Mouse (Mus musculus): Measurements from ENCODE around the gene Plekha3. TPM values are rescaled to one million over a fixed set of nuclear protein-coding genes. Genes with fewer than 3 reads are reported as not detected.

The Plekha3 gene
- polyA plus RNA-seq, 1 experiment from 2014 or later: 3.8 TPM

DNA sequence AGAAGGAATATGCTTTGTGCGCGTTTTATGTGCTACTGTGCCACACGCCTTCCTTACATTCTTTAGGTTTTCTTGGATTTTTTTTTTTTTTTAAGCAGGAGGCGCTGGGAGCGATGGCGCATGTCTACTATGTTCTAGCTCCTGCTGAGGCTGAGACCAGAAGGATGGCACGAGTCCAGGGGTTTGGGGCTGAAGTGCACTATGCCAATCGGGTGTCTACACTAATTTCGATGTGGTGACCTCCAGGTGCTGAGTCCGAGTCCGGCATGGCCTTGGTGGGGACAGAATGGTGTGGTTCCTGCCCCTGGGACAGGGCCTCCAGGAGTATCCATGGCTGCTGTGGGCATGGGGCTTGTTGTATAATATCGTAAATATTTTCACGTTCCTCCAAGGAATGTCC, 16.5 kb upstream of the Plekha3 start:
- H3K4me3 ChIP-seq (ENCODE audit: low read depth, low read length): no peak overlapping the region
- no peak overlapping the region for H3K9ac ChIP-seq (replicated peaks)
- DNase-seq (no peak), ATAC-seq (no peak)
- TF ChIP-seq CTCF (IDR thresholded peaks at IDR 0.05; ENCODE audit: low read depth): no peak
- TF ChIP-seq EP300 (IDR thresholded peaks at IDR 0.05; ENCODE audit: low read depth): no peak
- no peak overlapping the region for H3K27ac ChIP-seq (ENCODE audit: low read depth)
- H3K4me2 ChIP-seq (ENCODE audit: low read depth, low read length): no peak overlapping the region
- WGBS (ENCODE audit: insufficient replicate concordance): 73% methylated on average over 13 of the region's 13 CpGs
- no peaks in the 10 kb centered on the region for H3K27me3 ChIP-seq (ENCODE audit: insufficient read depth, low read length)
- H3K4me1 ChIP-seq (ENCODE audit: insufficient read depth): no peaks in the 10 kb centered on the region
- H3K36me3 ChIP-seq (replicated peaks; ENCODE audit: insufficient read depth, low read length): 0 out of 2 replicates have a peak, but pooled peaks cover 4% of the 10 kb centered on the region
- H3K9me3 ChIP-seq (ENCODE audit: low read length): no peaks in the 10 kb centered on the region

DNA sequence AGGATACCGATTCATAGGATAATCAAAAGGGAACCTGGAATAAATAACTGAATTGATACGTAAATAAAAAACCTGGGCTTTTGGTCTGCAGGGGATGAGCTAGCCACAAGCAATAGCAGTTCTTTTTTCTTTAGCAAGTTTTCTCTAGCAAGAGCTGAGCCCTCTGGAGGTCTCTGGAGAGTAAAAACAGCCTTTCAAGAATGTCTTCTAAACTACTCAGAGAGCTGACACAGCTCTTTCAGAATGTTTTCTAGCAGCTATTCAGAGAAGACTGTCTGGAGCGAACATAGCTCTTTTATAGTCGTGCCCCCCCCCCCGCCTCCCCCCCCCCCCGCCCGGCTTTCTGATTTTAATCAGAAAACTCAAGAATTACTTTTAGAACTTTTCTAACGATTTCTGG, 15.7 kb upstream of the Plekha3 start:
- TF ChIP-seq EP300 (IDR thresholded peaks at IDR 0.05; ENCODE audit: low read depth): no peak
- TF ChIP-seq CTCF (IDR thresholded peaks at IDR 0.05; ENCODE audit: low read depth): no peak
- Histone ChIP-seq H3K36me3 (replicated peaks; ENCODE audit: insufficient read depth, low read length) (0 out of 2 replicates have a peak, but pooled peaks cover 4% of the 10 kb centered on the region), H3K4me1 (ENCODE audit: insufficient read depth) (no peaks in the 10 kb centered on the region), H3K27me3 (ENCODE audit: insufficient read depth, low read length) (no peaks in the 10 kb centered on the region), H3K9ac (replicated peaks) (no peak overlapping the region), H3K4me3 (ENCODE audit: low read depth, low read length) (no peak overlapping the region), H3K27ac (ENCODE audit: low read depth) (no peak overlapping the region), H3K9me3 (ENCODE audit: low read length) (no peaks in the 10 kb centered on the region), H3K4me2 (ENCODE audit: low read depth, low read length) (no peak overlapping the region)
- ATAC-seq: no peak
- WGBS (ENCODE audit: insufficient replicate concordance): 58% methylated on average over 6 of the region's 8 CpGs
- no peak for DNase-seq

DNA sequence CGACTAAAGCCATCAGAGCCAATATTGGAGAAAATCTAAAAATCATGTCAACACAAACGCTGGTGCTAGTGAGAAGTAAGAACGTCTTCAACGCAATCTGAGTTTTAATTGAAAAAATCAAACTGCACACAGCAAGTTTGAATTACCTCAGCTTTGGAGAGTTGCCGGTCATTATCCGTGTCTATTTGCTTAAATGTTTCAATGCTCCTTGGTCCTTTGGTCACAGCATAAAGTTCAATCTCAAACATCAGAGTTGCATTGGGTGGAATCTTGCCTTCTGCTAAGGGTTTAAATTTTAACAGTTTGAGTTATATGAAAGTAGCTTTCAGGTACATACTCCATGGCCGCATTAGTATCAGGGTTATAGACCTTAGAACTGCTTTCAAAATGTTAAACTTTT, 9.6 kb upstream of the Plekha3 start:
- no peak for ATAC-seq
- Histone ChIP-seq H3K27ac (ENCODE audit: low read depth) (no peak overlapping the region), H3K36me3 (replicated peaks; ENCODE audit: insufficient read depth, low read length) (peaks cover 17% of the 10 kb centered on the region), H3K4me1 (ENCODE audit: insufficient read depth) (no peaks in the 10 kb centered on the region), H3K27me3 (ENCODE audit: insufficient read depth, low read length) (no peaks in the 10 kb centered on the region), H3K4me3 (ENCODE audit: low read depth, low read length) (no peak overlapping the region), H3K9me3 (ENCODE audit: low read length) (no peaks in the 10 kb centered on the region), H3K4me2 (ENCODE audit: low read depth, low read length) (no peak overlapping the region), H3K9ac (replicated peaks) (no peak overlapping the region)
- TF ChIP-seq CTCF (IDR thresholded peaks at IDR 0.05; ENCODE audit: low read depth) (no peak), EP300 (IDR thresholded peaks at IDR 0.05; ENCODE audit: low read depth) (no peak)
- WGBS (ENCODE audit: insufficient replicate concordance): 83% methylated on average over 7 of the region's 7 CpGs
- no peak for DNase-seq

DNA sequence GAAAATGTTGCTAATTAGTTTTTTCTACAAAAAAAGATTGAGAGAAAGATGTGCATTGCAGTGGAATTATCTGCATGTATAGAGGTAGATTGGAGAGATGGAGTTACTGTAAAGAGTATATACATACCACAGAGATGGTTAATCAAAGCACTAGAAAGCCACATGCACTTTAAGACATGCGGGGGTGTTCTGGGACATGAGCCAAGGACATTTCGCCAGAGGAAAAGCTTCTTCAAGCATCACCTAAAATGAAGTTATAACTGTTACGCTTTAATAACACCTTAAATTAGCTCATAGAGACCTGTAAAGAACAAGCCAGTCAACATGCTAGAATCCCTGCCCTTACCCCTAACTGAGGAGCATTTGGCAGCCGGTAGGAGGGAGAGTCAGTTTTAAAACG, 7.9 kb upstream of the Plekha3 start:
- no peak overlapping the region for H3K27ac ChIP-seq (ENCODE audit: low read depth)
- H3K4me2 ChIP-seq (ENCODE audit: low read depth, low read length): no peak overlapping the region
- WGBS (ENCODE audit: insufficient replicate concordance): 87% methylated on average over 5 of the region's 5 CpGs
- ATAC-seq: no peak
- TF ChIP-seq CTCF (IDR thresholded peaks at IDR 0.05; ENCODE audit: low read depth) (no peak), EP300 (IDR thresholded peaks at IDR 0.05; ENCODE audit: low read depth) (no peak)
- peaks cover 17% of the 10 kb centered on the region for H3K36me3 ChIP-seq (replicated peaks; ENCODE audit: insufficient read depth, low read length)
- no peak overlapping the region for H3K9ac ChIP-seq (replicated peaks)
- no peaks in the 10 kb centered on the region for H3K27me3 ChIP-seq (ENCODE audit: insufficient read depth, low read length)
- no peaks in the 10 kb centered on the region for H3K9me3 ChIP-seq (ENCODE audit: low read length)
- H3K4me3 ChIP-seq (ENCODE audit: low read depth, low read length): no peak overlapping the region
- DNase-seq: no peak
- peaks cover 6% of the 10 kb centered on the region; the same call in 1 of the 2 replicates for H3K4me1 ChIP-seq (ENCODE audit: insufficient read depth)

DNA sequence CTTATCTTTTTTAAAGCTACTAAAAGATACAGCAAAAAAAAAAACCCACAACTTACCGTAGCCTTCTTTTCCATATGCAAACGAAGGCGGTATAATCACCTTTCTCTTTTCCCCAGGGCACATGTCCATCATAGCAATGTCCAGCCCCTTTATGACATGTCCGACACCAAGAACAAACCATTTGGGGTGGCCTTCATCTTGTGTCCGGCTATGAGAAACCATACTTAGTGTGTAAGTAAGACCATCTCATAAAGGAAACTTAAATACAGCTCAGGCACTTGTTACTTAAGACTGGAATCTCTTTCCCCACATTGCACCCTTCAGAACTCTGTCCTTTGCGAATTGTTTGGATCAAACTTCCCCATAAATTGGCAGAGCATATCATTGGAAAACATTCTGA, 3.4 kb upstream of the Plekha3 start:
- ATAC-seq (no peak), DNase-seq (no peak)
- H3K4me1 ChIP-seq (ENCODE audit: insufficient read depth): peaks cover 24% of the 10 kb centered on the region
- no peaks in the 10 kb centered on the region for H3K27me3 ChIP-seq (ENCODE audit: insufficient read depth, low read length)
- no peaks in the 10 kb centered on the region for H3K9me3 ChIP-seq (ENCODE audit: low read length)
- peak overlapping the region; percentile 53 for H3K4me3 ChIP-seq (ENCODE audit: low read depth, low read length)
- no peak overlapping the region for H3K9ac ChIP-seq (replicated peaks)
- TF ChIP-seq CTCF (IDR thresholded peaks at IDR 0.05; ENCODE audit: low read depth) (no peak), EP300 (IDR thresholded peaks at IDR 0.05; ENCODE audit: low read depth) (no peak)
- peak overlapping the region; percentile 75 for H3K4me2 ChIP-seq (ENCODE audit: low read depth, low read length)
- H3K27ac ChIP-seq (ENCODE audit: low read depth): no peak overlapping the region
- H3K36me3 ChIP-seq (replicated peaks; ENCODE audit: insufficient read depth, low read length): peaks cover 2% of the 10 kb centered on the region; the same call in 1 of the 2 replicates
- 82% methylated on average over 6 of the region's 6 CpGs for WGBS (ENCODE audit: insufficient replicate concordance)

DNA sequence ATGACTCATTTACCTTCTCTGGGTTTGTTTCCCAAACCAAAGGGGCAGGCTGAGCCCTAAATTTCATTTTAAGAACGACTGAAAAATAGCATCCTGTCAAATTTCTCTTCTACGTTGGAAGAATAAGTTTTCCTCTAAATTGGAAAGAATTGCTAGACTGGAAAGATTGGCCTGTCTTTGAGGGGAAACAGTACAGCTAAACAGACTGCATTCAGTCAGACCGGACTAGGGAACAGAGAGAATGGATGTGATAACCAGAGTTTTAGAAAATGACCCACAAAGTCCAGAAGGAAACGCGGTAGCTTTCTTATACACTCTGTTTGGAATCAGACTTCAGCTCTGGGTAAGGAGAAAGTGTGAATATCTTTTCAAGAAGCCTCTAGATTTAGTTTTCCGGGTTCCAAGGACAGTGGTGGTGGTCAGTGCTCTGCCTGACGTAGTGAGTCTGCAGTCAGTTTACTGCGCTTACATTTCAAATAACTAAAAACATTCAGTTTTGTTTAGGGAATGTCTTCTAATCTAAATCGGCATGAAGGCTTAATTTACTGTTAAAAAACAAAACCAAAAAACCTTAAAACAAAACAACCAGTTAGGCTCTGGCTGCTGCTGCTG, 2.8 kb upstream of the Plekha3 start:
- peak overlapping the region; percentile 75 for H3K4me2 ChIP-seq (ENCODE audit: low read depth, low read length)
- no peaks in the 10 kb centered on the region for H3K9me3 ChIP-seq (ENCODE audit: low read length)
- H3K4me3 ChIP-seq (ENCODE audit: low read depth, low read length): peak overlapping the region; percentile 53
- peaks cover 27% of the 10 kb centered on the region for H3K4me1 ChIP-seq (ENCODE audit: insufficient read depth)
- DNase-seq: no peak
- H3K27me3 ChIP-seq (ENCODE audit: insufficient read depth, low read length): no peaks in the 10 kb centered on the region
- WGBS (ENCODE audit: insufficient replicate concordance): 19% methylated on average over 9 of the region's 9 CpGs
- H3K36me3 ChIP-seq (replicated peaks; ENCODE audit: insufficient read depth, low read length): peaks cover 2% of the 10 kb centered on the region; the same call in 1 of the 2 replicates
- no peak for ATAC-seq
- peak overlapping the region; percentile 61 for H3K9ac ChIP-seq (replicated peaks)
- peak overlapping the region; percentile 66 for H3K27ac ChIP-seq (ENCODE audit: low read depth)
- TF ChIP-seq EP300 (IDR thresholded peaks at IDR 0.05; ENCODE audit: low read depth) (no peak), CTCF (IDR thresholded peaks at IDR 0.05; ENCODE audit: low read depth) (no peak)

Measured in liver, postnatal 0 days (tissue).